Mouse (Mus musculus) bone marrow, adult 2 months (tissue): ENCODE data around the gene Zc3h7a. TPM values are rescaled to one million over a fixed set of nuclear protein-coding genes. Genes with fewer than 3 reads are reported as not detected.
A peak's percentile ranks its signal among the peaks of the same experiment; 100 is the strongest.

Experiments
- H3K27ac ChIP-seq: fragments of 200-500 bp; 2 replicates; pipeline ENCODE4 v1.5.1; 2012; ENCODE audit warnings: low read depth, mild to moderate bottlenecking, control low read depth, inconsistent platforms, low read length; ENCODE audit not compliant: control insufficient read depth, poor library complexity, insufficient read depth
- H3K4me1 ChIP-seq: fragments of 200-500 bp; 2 replicates; pipeline ENCODE4 v1.6.1; 2011; ENCODE audit warnings: low read length; ENCODE audit not compliant: control insufficient read depth, insufficient read depth
- H3K4me3 ChIP-seq: fragments of 200-500 bp; replicated peaks from 2 replicates; pipeline ENCODE3; 2011; ENCODE audit warnings: mild to moderate bottlenecking, low read depth, low read length, control low read depth; ENCODE audit not compliant: control insufficient read depth
- CTCF ChIP-seq: fragments of 200-500 bp; IDR thresholded peaks from 2 replicates; pipeline ENCODE4 v1.5.1; 2011; ENCODE audit warnings: low read length, control low read depth; ENCODE audit not compliant: control insufficient read depth, insufficient read depth
- POLR2A ChIP-seq: fragments of 200-500 bp; IDR thresholded peaks from 2 replicates; pipeline ENCODE4 v1.6.1; 2011; ENCODE audit warnings: low read depth, mild to moderate bottlenecking, control low read depth, low read length, borderline replicate concordance; ENCODE audit not compliant: control insufficient read depth
- WGBS: fragments of 180-500 bp; shearing (Covaris S2); methylation state at CpG from one replicate; pipeline ENCODE4 v1.1.7; 2018; 5-methylcytosine and 5-hydroxymethylcytosine counted together
- polyA plus RNA-seq: library from polyadenylated mRNA; stranded (reverse); fragments of >200 nt; gene quantifications from 2 replicates; pipeline ENCODE4 v1.2.4, GENCODE M21; 2011; ENCODE audit warnings: low replicate concordance; ENCODE audit not compliant: missing spikeins, insufficient read depth, insufficient read length

The Zc3h7a gene
- polyA plus RNA-seq = 103 and 128 TPM in 2 replicates

DNA sequence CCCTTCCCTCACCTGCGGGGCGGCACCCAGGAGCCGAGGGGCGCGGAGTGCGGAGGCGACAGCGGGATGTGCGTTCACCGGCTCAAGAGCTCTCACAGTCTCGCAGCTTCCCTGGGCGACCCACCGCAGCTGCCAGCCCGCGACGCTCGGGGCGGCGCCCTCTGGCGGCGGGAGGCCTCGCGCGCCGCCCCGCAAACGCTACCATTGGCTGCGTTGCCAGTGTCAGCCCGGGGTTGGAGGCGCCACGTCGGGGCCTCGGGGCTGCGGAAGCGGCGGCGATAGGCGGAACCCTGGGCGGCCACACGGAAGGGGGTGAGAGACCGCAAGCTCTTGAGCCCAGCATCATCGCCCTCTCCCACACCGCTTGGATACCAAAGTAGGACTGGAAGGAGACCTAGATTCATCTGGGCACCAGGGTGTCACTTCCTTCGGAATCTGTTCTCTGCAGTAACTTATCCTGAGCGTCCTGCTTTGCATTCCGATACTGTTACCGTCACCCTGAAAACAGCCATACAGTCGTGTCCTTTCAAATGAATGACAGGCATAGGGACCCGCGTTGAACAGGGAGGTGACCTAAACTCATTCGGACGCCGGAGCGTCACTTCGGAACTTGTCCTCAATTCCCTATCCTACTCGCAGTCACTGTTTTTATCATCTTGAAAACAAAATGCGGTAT lies at the start of gene Zc3h7a:
Zc3h7a (minus strand) TSS at position 186 of the 676 bp plus-strand sequence.
- TF ChIP-seq POLR2A (peak; percentile 71; the same call in 1 of the 2 replicates), CTCF (peak; percentile 72)
- peaks cover 3% of the 10 kb centered on the region for H3K4me1 ChIP-seq
- peak within 1 kb of the TSS; percentile 96 for H3K4me3 ChIP-seq
- H3K27ac ChIP-seq = peak within 1 kb of the TSS; percentile 95
- WGBS = under 1% methylated on average over 57 of the region's 57 CpGs

GRCm38 (mm10) chr16:11217801-11218200 lies 41.6 kb upstream of the Zc3h7a start:
- no peak overlapping the region for H3K4me3 ChIP-seq
- 89% methylated on average over 3 of the region's 3 CpGs for WGBS
- H3K4me1 ChIP-seq = no peaks in the 10 kb centered on the region
- H3K27ac ChIP-seq = no peak overlapping the region
- TF ChIP-seq POLR2A (no peak), CTCF (no peak)

GRCm38 (mm10) chr16:11203600-11204390 lies 27.6 kb upstream of the Zc3h7a start:
- H3K4me1 ChIP-seq = no peaks in the 10 kb centered on the region; the same call in 1 of the 2 replicates
- TF ChIP-seq CTCF = no peak
- TF ChIP-seq POLR2A = no peak
- WGBS = 1% methylated on average over 24 of the region's 24 CpGs
- H3K27ac ChIP-seq = peak overlapping the region; percentile 60
- H3K4me3 ChIP-seq = peak overlapping the region; percentile 94

- H3K4me1 ChIP-seq = no peaks in the 10 kb centered on the region; the same call in 1 of the 2 replicates
- TF ChIP-seq POLR2A (peak; percentile 68; the same call in 1 of the 2 replicates), CTCF (no peak)
- under 1% methylated on average over 68 of the region's 68 CpGs for WGBS
These were observed 26.7 kb upstream of the Zc3h7a start, which contains the start of gene Rsl1d1 for GRCm38 (mm10) chr16:11202571-11203554. Gene Rsl1d1 (minus strand): TSS chr16:11203331.

GRCm38 (mm10) chr16:11201740-11202394 lies 25.7 kb upstream of the Zc3h7a start:
- H3K4me1 ChIP-seq = no peaks in the 10 kb centered on the region; the same call in 1 of the 2 replicates
- no peak overlapping the region for H3K27ac ChIP-seq
- H3K4me3 ChIP-seq = no peak overlapping the region
- 61% methylated on average over 6 of the region's 6 CpGs for WGBS
- TF ChIP-seq CTCF = no peak
- TF ChIP-seq POLR2A = no peak

More at GRCm38 (mm10) chr16:11202571-11203554, 26.7 kb upstream of the Zc3h7a start, which contains the start of gene Rsl1d1:
- Histone ChIP-seq H3K27ac (peak within 1 kb of the TSS; percentile 60), H3K4me3 (peak within 1 kb of the TSS; percentile 94)

GRCm38 (mm10) chr16:11200247-11200646 lies 24.1 kb upstream of the Zc3h7a start:
- TF ChIP-seq POLR2A = no peak
- no peak for TF ChIP-seq CTCF
- Histone ChIP-seq H3K4me1 (no peaks in the 10 kb centered on the region; the same call in 1 of the 2 replicates), H3K4me3 (no peak overlapping the region), H3K27ac (no peak overlapping the region)
- WGBS = 84% methylated on average over 3 of the region's 3 CpGs

- 63% methylated on average over 2 of the region's 2 CpGs for WGBS
- Histone ChIP-seq H3K27ac (no peak overlapping the region), H3K4me1 (no peaks in the 10 kb centered on the region), H3K4me3 (no peak overlapping the region)
- no peak for TF ChIP-seq POLR2A
These were observed 22.3 kb upstream of the Zc3h7a start for GRCm38 (mm10) chr16:11198467-11198866.
